Mouse (Mus musculus) kidney, postnatal 0 days (tissue): Measurements from ENCODE around the gene Cspg4. TPM values are rescaled to one million over a fixed set of nuclear protein-coding genes. Genes with fewer than 3 reads are reported as not detected.

Experiments used
- ATAC-seq: fragments of 200-750 bp; cut with Nextera tagmentation; replicated peaks from 2 replicates; pipeline ENCODE4 v1.8.0; 2017; ENCODE audit warnings: low read depth, moderate number of reproducible peaks, moderate TSS enrichment, moderate library complexity; ENCODE audit not compliant: low FRiP score
- DNase-seq: peaks from one replicate; pipeline ENCODE4 v3.0.0-alpha.2; 2016; ENCODE audit warnings: low spot score
- H3K27ac ChIP-seq: fragments of 300-500 bp; sonication (generic); 2 replicates; pipeline ENCODE4 v1.5.1; 2014; ENCODE audit warnings: mild to moderate bottlenecking
- H3K27me3 ChIP-seq: fragments of 300-500 bp; sonication (generic); 2 replicates; pipeline ENCODE4 v1.6.1; 2014; ENCODE audit warnings: low read length, mixed read lengths; ENCODE audit not compliant: insufficient read depth
- H3K36me3 ChIP-seq: fragments of 300-500 bp; sonication (generic); 2 replicates; pipeline ENCODE4 v1.6.1; 2014; ENCODE audit warnings: low read length, mixed read lengths; ENCODE audit not compliant: insufficient read depth
- H3K4me1 ChIP-seq: fragments of 300-500 bp; sonication (generic); replicated peaks from 2 replicates; pipeline ENCODE4 v1.6.1; 2014; ENCODE audit warnings: antibody characterized with exemption, low read length, mixed read lengths; ENCODE audit not compliant: insufficient read depth
- H3K4me2 ChIP-seq: fragments of 300-500 bp; sonication (generic); 2 replicates; pipeline ENCODE4 v1.6.1; 2014; ENCODE audit warnings: mild to moderate bottlenecking, low read length, moderate library complexity, mixed read lengths
- H3K4me3 ChIP-seq: fragments of 300-500 bp; sonication (generic); replicated peaks from 2 replicates; pipeline ENCODE4 v1.5.1; 2014; ENCODE audit warnings: low read depth, low read length
- H3K9ac ChIP-seq: fragments of 300-500 bp; sonication (generic); 2 replicates; pipeline ENCODE4 v1.6.1; 2014; ENCODE audit warnings: low read depth, low read length
- H3K9me3 ChIP-seq: fragments of 300-500 bp; sonication (generic); replicated peaks from 2 replicates; pipeline ENCODE4 v1.6.1; 2016; ENCODE audit warnings: low read length, inconsistent platforms, mixed read lengths
- CTCF ChIP-seq: IDR thresholded peaks from 2 replicates; pipeline ENCODE4 v1.5.1; 2016; ENCODE audit warnings: antibody characterized with exemption, low read depth, mild to moderate bottlenecking, moderate library complexity
- WGBS: fragments of 180-500 bp; shearing (Covaris S2); extraction: QIAGEN DNeasy Blood & Tissue Kit; methylation state at CpG from one replicate; pipeline ENCODE4 v1.1.7; 2014; 5-methylcytosine and 5-hydroxymethylcytosine counted together
- polyA plus RNA-seq: library from polyadenylated mRNA; unstranded; fragments of >200 nt; fragmentation: Nextera tagmentation; extraction: Ambion mirVana; gene quantifications from 2 replicates; pipeline ENCODE4 v1.2.1, GENCODE M21; 2015

Gene Cspg4
- polyA plus RNA-seq: 18.1 and 19.8 TPM in 2 replicates

GRCm38 (mm10) chr9:56864832-56865231 lies at the start of gene Cspg4:
Cspg4 (plus strand) TSS chr9:56865033.
- peaks cover 52% of the 10 kb centered on the region for H3K4me1 ChIP-seq
- peak within 1 kb of the TSS; percentile 64 for H3K4me2 ChIP-seq
- WGBS: 2% methylated on average over 24 of the region's 24 CpGs
- no peaks in the 10 kb centered on the region for H3K36me3 ChIP-seq
- H3K9ac ChIP-seq: peak within 1 kb of the TSS; percentile 62
- H3K27me3 ChIP-seq: no peaks in the 10 kb centered on the region
- H3K4me3 ChIP-seq: peak within 1 kb of the TSS; percentile 45
- H3K27ac ChIP-seq: peak within 1 kb of the TSS; percentile 75
- DNase-seq (peak; percentile 94), ATAC-seq (peak; percentile 80)
- no peaks in the 10 kb centered on the region for H3K9me3 ChIP-seq
- TF ChIP-seq CTCF: 0 out of 2 replicates have a peak, but pooled peaks have one; percentile 13

GRCm38 (mm10) chr9:56824900-56825299 lies 39.9 kb upstream of the Cspg4 start:
- no peaks in the 10 kb centered on the region for H3K36me3 ChIP-seq
- DNase-seq (peak; percentile 75), ATAC-seq (no peak)
- no peak overlapping the region for H3K9ac ChIP-seq
- H3K27ac ChIP-seq: no peak overlapping the region
- no peaks in the 10 kb centered on the region for H3K27me3 ChIP-seq
- peaks cover 6% of the 10 kb centered on the region; the same call in 1 of the 2 replicates for H3K4me1 ChIP-seq
- WGBS: 6% methylated on average over 3 of the region's 3 CpGs
- TF ChIP-seq CTCF: peak; percentile 68
- no peak overlapping the region for H3K4me3 ChIP-seq
- no peaks in the 10 kb centered on the region for H3K9me3 ChIP-seq
- no peak overlapping the region for H3K4me2 ChIP-seq

- no peak overlapping the region for H3K9ac ChIP-seq
- no peaks in the 10 kb centered on the region for H3K9me3 ChIP-seq
- WGBS: 17% methylated on average over 18 of the region's 21 CpGs
- H3K4me2 ChIP-seq: peak overlapping the region; percentile 41
- DNase-seq (no peak), ATAC-seq (no peak)
- no peaks in the 10 kb centered on the region for H3K36me3 ChIP-seq
- H3K27ac ChIP-seq: no peak overlapping the region
- TF ChIP-seq CTCF: no peak
- peaks cover 6% of the 10 kb centered on the region; the same call in 1 of the 2 replicates for H3K4me1 ChIP-seq
- no peaks in the 10 kb centered on the region for H3K27me3 ChIP-seq
- H3K4me3 ChIP-seq: no peak overlapping the region
Observed at GRCm38 (mm10) chr9:56825476-56826213, 39.2 kb upstream of the Cspg4 start.

GRCm38 (mm10) chr9:56828146-56828545 lies 36.7 kb upstream of the Cspg4 start:
- TF ChIP-seq CTCF: no peak
- no peak for ATAC-seq
- DNase-seq: no peak
- WGBS: 39% methylated on average over 9 of the region's 9 CpGs
- Histone ChIP-seq H3K4me1 (peaks cover 6% of the 10 kb centered on the region; the same call in 1 of the 2 replicates), H3K27me3 (no peaks in the 10 kb centered on the region), H3K9me3 (no peaks in the 10 kb centered on the region), H3K4me3 (no peak overlapping the region), H3K4me2 (no peak overlapping the region), H3K9ac (no peak overlapping the region), H3K36me3 (no peaks in the 10 kb centered on the region), H3K27ac (no peak overlapping the region)

GRCm38 (mm10) chr9:56828841-56829240 lies 36.0 kb upstream of the Cspg4 start:
- TF ChIP-seq CTCF: no peak
- ATAC-seq (no peak), DNase-seq (no peak)
- Histone ChIP-seq H3K27ac (no peak overlapping the region), H3K27me3 (no peaks in the 10 kb centered on the region), H3K9me3 (no peaks in the 10 kb centered on the region), H3K4me2 (no peak overlapping the region), H3K4me3 (no peak overlapping the region), H3K9ac (no peak overlapping the region), H3K4me1 (peaks cover 6% of the 10 kb centered on the region; the same call in 1 of the 2 replicates), H3K36me3 (no peaks in the 10 kb centered on the region)
- WGBS: 74% methylated on average over 6 of the region's 6 CpGs

GRCm38 (mm10) chr9:56830162-56830561 lies 34.7 kb upstream of the Cspg4 start:
- H3K27ac ChIP-seq: no peak overlapping the region
- no peak overlapping the region for H3K4me3 ChIP-seq
- peaks cover 6% of the 10 kb centered on the region; the same call in 1 of the 2 replicates for H3K4me1 ChIP-seq
- ATAC-seq (no peak), DNase-seq (peak; percentile 21)
- no peak overlapping the region for H3K4me2 ChIP-seq
- WGBS: 43% methylated on average over 4 of the region's 4 CpGs
- no peak overlapping the region for H3K9ac ChIP-seq
- no peaks in the 10 kb centered on the region for H3K9me3 ChIP-seq
- no peaks in the 10 kb centered on the region for H3K36me3 ChIP-seq
- H3K27me3 ChIP-seq: no peaks in the 10 kb centered on the region
- no peak for TF ChIP-seq CTCF
